Mouse (Mus musculus) 3134 (cell line): ENCODE measurements around the gene Adap2.
"Not testable (repeated sequence)": the region's sequence is repeated elsewhere in the genome, so short reads cannot be mapped to it uniquely, and the experiment has no call there.

Source experiments
- DNase-seq: peaks from one replicate; pipeline ENCODE4 v3.0.0-alpha.2; 2011; ENCODE audit warnings: low spot score; ENCODE audit not compliant: insufficient read length; ENCODE audit errors: extremely low read depth

Adap2 gene

DNA sequence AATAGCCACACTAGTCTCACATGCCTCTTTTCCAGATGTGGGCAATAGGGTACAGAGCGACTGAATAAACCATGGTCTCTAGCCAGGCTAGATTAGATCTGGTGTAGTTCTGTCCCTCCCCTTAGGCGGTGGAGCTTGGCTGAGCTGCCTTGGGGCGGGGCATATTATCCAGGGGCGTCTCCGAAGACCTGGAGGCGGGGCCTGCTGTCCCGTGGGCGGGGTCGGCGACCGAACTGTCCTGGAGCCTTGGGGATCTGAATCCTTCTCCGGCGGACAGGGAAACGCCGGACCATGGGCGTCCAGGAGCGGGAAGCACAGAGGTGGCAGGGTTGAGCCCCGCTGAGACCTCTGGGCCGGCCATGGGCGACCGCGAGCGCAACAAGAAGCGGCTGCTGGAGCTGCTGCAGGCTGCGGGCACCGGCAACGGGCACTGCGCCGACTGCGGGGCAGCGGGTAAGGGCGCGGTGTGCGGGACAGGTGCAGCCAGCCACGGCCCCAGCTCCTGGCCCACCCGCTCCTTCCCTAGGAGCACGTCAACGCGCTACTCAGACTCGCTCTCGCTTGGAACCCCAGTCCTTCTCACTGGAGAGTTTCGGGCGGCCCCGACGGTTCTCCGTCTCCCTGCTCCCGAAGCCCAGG is at the start of gene Adap2:
TSS of gene Adap2 (plus strand) at position 249 of the 639 bp plus-strand sequence.
- no peak for DNase-seq

DNA sequence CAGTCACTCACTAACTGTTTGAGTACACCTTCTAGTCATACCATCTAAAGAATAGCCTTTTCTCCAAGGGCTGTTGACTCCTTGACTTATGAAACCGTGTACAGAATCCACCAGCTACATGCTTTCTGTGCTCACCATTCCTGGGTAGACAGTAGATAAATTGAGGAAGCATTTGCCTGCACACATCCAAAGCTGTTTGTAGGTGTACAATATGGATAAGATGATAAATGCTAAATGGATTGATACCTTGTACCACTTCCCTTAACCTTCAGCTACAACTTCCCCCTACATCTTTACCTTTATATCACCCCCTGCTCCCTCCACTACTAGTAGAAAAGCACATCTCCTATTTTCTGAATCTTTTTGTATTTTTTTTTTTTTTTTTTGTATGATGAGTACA is 49.5 kb upstream of the Adap2 start:
- DNase-seq, result no peak

DNA sequence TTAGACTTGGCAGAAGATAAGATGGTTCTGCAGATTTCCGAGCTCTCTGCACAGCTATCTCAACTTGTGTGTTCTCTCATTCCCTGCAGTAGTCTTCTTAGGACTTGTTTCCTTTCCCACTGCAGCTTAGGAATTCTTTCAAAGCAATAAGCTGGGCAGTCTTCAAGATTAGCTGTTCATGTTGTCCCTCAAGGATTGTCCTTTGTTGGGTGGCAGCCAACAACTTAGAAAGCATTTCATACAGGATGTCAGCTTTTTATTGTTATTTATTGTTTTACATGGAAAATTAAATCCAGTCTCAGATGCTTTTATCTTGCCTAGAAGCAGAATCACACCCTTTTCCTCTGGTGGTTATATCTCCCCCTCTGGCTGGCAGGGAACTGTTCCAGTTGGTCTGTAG is 37.5 kb upstream of the Adap2 start:
- no peak for DNase-seq

DNA sequence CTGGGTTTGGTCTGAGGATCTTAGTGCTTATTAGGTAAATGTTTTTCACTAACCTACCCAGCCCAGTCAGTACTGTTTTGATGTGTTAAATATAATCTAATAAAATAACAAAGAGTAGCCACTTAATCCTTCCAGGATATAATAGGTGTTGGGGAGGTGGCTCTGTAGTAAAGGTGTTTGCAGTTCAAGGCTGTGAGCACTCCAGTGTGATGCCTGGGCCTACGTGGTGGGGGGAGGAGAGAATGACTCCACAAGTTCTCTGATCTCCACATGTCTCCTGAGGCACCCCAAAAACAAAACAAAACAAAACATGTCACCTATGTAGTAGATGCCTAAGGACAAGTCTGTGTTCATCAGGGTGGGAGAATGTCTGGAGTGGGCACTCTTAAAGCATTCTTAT is 21.9 kb upstream of the Adap2 start:
- DNase-seq, result no peak

DNA sequence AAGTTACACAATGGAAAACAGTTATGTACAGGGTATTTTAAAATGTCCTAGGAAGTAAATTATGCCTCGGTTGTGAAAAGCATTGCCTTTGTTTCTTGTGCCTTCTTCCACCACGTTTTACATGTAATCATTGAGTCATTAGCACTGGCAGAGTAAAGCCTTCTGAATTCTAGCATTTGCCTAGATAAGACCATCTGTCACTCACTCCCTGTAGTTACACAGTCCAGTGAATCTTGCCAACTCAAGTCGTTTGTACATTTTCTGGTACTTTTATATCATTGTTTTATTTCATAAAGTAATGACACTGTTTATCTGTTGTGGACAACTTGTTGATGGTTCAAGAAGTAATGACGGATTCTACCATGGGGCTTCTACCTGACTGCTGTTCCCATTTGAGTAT is 19.2 kb upstream of the Adap2 start:
- no peak for DNase-seq

DNA sequence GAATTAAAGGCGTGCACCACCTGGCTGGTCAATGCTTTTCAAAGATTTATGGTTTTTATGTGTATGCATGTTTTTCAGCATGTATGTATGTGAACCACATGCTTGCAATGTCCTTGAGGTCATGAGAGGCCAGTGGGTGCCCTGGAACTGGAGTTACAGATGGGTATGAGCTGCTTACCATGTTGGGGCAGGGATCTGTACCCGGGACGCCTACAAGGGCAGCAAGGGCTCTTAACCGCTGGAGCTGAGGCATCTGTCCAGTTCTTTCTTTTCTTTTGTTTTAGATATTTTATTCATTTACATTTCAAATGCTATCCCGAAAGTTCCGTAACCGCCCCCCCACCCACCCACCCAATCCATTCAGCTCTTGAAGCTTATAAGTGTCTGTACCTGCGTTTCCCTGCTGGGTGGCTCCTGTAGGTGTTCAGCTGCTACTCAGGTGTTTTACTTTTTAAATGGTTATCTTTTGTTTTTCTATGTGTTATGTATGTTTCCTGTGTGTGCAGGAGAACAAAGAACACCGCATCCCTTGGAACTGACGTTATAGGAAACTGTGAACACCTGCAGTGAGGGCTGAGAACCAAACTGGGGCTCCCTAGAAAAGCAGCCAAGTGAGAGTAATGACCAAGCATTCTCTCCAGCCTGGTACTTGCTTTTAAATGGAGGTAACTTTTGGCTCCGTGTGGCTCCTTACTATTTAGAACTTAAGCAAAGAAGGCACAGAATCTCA is 17.8 kb upstream of the Adap2 start:
- DNase-seq, result no peak

DNA sequence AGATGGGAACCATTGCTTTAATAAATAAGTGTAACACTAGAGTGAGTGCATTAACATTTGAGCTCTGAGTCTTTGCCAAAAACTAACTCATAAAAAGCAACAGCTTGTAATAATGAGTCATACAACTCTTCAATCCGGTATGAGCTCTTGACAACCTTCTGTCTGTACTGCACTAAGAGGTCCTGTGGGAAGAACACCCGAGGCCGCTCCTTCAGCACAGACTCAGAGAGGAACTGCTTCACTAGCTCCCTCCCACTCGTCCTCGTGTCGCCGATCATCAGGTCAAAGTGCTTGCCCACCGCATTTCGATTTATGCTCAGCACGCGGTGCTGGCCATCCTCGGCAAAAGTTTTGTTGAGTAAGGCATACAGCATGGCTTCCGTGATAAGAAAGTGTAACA is 17.1 kb upstream of the Adap2 start:
- peak; percentile 40 for DNase-seq

DNA sequence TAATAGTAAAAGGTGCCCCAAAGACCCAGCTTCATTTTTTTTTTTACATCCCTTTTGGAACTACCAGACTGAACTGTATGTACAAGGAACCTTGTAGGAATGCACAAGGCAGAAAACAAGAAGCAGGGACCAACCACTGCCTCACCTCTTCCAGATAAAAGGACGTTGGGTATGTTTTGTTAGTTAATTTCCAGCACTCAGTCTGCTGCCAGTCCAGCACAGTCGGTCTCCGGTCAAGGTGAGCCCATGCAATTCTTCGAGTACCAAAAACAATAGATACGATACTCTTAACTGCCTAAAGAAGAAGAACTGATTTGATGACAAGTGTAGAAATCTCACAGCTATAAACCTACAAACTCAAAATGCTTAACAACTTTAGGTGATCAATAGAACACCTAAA is 16.1 kb upstream of the Adap2 start:
- DNase-seq, result no peak

DNA sequence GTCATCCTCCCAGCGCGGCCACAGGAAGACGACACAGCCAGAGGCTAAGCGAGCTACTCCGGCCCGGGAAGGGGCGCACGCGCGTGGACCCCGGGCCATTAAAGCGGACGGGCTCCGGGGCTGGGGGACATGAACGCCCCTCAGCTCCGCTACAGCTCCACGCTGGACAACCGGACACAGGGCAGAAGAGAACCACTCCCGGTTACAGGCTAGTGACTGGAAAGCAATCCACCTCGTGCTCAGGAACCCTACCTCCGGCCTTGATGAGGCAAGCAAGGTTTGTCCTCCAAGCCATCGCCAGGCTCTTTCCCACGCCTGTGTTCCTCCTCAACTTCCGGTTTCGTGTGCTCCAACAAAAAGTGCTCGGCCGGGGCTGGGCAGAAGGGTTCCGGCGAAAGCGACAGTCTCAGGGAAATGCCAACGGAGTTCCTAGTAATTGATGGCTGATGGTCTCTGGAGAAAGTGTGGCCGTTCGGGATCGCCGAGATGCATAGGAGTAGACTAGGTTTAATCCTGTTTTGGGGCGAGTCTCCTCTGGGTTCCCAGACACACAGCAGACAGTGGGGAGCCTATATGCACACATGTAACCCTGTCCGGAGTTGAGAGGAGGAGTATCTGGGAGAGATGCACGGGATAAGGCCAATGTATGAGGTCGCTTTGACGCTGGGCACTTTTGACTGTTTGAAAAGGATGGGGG is 11.9 kb upstream of the Adap2 start, which contains the start of gene Tefm:
TSS of gene Tefm (minus strand) at position 351 of the 697 bp plus-strand sequence.
- peak; percentile 85 for DNase-seq

DNA sequence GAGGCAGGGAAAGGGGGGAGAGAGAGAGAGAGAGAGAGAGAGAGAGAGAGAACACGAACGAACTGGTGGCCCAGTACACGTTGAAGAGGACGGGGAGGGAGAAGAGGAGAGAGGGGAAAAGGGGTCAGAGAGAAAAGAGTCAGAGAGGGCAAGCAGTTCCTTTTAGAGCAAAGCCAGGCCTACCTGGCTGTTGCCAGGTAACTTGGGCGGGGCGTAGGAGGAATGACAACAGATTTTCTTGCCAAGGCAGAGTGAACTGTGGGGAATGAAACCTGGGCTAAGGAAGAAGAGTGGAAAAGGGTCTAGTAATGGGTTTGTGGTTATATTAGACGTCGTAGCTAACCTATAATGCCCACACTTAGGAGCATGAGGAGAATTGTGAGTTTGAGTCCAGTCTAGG is 11.0 kb upstream of the Adap2 start:
- no peak for DNase-seq

DNA sequence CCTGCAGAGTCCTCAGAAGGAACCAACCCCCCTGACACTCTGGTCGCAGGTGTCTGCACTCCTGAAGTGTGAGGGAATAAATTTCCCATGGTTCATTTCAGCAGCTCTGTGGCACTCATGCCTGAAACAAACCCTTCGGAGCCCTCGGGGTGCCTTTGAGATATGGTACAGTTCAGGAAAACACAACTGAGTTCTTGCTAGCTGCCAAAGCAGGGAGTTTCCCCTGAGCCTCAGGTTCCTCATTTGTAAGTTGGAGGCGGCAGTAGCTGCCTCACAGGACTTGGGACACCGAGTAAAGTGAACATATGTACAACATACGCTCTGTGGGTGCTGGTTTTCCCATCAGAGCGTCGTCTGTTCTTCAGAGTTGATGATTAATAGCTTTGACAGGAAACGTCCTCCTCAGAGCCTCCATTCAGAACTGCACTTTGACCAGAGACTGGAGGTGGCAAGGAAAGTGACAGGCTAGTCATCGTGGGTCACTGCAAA is 8.1 kb upstream of the Adap2 start:
- no peak for DNase-seq

DNA sequence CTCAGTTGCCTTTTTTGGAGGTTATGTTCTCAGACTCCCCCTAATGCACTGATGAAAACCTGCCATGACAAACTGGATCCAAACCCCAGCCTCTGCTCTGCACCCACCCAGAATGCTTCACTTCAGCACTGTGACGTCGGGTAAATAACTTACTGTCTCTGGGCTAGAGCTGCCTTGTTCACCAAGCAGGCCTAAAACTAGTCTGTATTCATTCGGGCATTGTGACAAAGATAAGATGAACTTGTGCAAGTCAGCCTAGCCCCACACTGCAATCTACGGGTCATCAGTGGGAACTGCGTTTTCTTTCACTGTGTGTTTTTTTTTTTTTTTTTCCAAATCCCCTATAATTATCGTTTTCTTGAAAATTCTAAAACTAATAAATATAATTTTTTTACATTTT is 6.2 kb upstream of the Adap2 start:
- DNase-seq, result no peak

DNA sequence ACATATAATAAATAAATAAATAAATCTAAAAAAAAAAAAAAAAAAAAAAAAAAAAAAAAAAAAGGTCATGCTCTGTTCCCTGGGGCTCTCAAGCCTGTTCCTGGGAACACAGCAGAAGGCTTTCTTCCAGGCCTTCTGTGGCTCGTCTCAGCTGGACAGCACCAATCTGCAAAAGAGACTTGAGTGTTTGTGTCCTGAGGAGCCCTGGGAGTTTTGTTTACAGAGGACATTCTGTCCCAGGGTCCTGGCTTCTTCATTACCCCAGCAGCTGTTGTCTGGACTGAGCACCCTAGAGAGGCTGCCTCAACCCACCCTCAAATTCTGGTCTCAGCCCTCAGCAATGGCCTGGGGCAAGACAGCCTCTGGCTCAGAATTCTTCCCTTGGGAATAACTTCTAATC is 5.6 kb upstream of the Adap2 start:
- no peak for DNase-seq

DNA sequence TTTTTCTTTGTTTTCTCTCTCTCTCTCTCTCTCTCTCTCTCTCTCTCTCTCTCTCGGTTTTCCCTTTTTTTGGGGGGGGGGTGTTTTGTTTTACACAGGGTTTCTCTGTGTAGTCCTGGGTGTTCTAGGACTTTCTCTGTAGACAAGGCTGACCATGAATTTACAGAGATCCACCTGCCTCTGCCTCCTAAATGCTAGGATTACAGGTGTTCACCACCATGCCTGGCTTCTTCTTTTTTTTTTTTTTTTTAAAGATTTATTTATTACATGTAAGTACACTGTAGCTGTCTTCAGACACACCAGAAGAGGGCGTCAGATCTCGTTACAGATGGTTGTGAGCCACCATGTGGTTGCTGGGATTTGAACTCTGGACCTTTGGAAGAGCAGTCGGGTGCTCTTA is 4.9 kb upstream of the Adap2 start:
- DNase-seq, result not testable (repeated sequence)

DNA sequence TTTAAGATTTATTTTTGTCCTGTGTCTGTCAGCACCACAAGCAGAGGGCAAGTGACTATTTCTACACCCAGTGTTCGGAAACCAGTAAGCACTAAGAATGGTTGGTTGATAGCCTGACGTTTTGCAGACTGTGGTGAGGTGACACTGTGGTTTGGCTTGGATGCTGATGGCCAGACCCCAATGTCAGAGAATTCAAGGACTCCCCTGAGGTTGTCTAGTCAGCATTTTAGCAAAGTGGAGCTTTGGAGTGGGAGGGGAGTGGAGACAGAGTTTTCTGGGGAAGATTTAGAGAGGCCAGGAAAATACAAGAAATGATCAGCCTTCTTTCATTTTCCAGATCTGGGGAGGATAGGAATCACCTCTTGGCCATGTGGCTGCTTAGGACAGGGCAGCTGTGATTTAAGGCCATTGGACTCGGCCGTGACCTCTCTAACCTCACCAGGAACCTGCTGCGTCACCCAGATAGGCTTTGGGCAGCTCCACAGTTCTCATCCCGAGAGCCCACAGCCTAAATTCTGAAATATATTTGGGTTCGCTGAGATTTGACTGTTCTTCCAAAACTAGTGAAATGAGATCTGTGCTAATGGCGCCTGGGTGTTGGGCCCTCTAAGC is 4.4 kb upstream of the Adap2 start:
- no peak for DNase-seq

DNA sequence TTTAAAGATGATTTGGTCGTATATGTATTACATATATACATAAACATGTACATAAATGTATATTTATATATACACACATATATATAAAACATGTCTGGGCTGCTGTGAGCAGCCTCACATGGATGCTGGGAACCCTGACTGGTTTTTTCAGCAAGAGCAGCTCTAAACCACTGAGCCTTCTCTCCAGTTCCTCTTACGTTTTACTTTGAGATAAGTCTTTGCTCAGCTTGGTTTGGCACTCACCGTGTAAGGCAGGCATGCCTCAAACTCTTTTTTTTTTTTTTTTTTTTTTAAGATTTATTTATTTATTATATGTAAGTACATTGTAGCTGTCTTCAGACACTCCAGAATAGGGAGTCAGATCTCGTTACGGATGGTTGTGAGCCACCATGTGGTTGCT is 3.3 kb upstream of the Adap2 start:
- no peak for DNase-seq

DNA sequence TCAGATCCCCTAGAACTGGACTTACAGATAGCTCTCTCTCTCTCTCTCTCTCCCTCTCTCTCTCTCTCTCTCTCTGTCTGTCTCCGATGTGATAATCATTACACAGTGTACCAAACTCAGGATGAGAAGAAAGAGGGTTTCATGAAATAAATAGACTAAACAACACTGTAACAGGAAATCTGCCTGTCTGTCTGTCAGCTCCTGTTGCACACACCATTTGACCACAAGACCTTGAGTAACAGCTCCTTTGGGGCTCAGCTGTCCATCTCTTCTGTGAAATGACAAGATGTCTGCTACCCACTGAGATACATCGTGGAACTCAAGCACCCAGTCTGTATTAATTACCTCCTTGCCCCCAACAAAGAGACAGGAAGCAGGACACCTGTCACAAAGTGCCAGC is 2.4 kb upstream of the Adap2 start:
- no peak for DNase-seq

DNA sequence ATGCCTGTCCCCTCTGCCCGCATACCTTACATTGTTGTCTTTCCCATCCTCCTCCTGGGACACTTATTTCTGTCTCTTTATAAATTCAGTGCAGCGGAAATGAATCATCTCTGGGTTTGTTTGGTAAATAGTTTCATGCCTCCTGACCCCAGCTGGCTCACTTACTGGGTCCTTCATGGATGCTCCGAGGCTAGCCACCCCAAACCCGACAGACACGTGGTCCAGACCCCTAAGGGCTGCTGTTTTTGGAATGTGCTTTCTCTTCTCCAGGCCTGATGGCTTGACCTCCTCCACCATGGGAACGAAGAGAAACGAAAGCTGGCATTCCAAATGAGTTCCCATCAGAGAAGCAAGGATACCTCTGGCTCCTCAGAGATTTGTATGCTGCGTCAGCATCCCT is 1.5 kb upstream of the Adap2 start:
- DNase-seq, result peak; percentile 48

DNA sequence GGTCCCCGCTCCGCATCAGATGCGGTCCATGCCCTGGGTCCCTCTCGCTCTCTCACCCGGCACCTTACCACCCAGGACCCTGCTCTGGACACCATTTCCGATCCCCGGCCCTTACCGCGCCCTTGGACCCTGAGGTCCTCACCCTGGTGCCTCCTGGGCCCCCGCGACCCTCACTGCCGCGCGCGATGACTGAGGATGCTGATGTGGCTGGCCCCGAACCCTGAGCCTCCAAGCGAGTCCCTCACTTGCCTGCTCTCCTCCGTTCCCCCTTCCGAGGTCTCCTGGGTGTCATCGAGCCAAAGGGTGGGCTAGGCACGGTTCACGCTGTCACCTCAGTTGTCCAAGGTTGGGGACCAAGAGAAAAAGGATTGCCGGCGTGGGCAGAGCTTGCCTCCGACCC is 596 bp downstream of the Adap2 start:
- no peak for DNase-seq

DNA sequence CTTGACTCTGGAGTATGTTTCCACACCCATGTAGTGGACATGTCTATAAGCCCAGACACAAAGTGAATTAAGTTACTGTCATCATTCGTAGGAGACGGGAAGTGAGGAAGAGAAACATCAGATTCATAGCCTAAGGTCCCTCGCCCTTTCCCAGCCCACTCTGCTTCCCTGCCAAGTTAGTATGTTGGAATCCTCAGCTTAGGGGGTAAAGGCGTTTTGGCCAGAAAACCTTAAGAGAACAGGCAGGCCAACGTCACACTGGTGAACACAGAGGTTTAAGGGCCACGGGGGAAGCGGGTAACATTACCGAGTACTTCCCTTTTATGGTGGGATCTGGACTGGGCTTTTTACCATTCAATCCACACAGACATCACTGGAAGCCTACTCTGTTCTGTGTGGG is 1.6 kb downstream of the Adap2 start:
- DNase-seq, result no peak

DNA sequence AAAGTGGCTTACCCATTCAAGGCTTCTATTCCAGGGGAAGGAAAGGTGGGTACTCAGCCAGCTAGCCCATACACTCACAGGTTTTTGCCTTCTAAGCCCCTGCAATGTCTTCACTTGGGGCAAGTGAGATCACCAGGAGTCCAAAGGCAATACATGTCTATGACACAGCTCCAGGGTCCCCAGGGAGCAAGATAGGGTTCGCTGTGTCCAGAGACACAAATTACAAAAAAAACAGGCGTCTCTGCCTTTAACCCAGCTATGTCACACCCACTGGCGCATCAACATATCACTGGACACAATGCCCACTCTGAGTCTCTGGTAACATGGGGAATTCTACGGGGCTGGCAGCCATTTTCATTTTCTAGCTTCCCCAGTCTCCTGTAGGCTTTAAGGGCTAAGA is 2.1 kb downstream of the Adap2 start:
- DNase-seq, result no peak
